Mouse (Mus musculus) embryonic facial prominence, embryonic 12.5 days (tissue): Measurements from ENCODE around the gene Pla2g4b. TPM values are rescaled to one million over a fixed set of nuclear protein-coding genes. Genes with fewer than 3 reads are reported as not detected.

Experiments
- ATAC-seq: fragments of 200-750 bp; cut with Nextera tagmentation; 2 replicates; pipeline ENCODE4 v1.8.0; 2017; ENCODE audit not compliant: insufficient number of reproducible peaks, insufficient read depth, low FRiP score, low TSS enrichment
- H3K27ac ChIP-seq: fragments of 300-500 bp; sonication (generic); 2 replicates; pipeline ENCODE4 v1.5.1; 2016; ENCODE audit warnings: mild to moderate bottlenecking
- H3K27me3 ChIP-seq: fragments of 300-500 bp; sonication (generic); 2 replicates; pipeline ENCODE4 v1.6.1; 2016; ENCODE audit warnings: mild to moderate bottlenecking, moderate library complexity
- H3K36me3 ChIP-seq: fragments of 300-500 bp; sonication (generic); 2 replicates; pipeline ENCODE4 v1.6.1; 2016; ENCODE audit warnings: mild to moderate bottlenecking
- H3K4me1 ChIP-seq: fragments of 300-500 bp; sonication (generic); 2 replicates; pipeline ENCODE4 v1.6.1; 2016
- H3K4me2 ChIP-seq: fragments of 300-500 bp; sonication (generic); replicated peaks from 2 replicates; pipeline ENCODE4 v1.6.1; 2016; ENCODE audit warnings: mild to moderate bottlenecking, moderate library complexity
- H3K4me3 ChIP-seq: fragments of 300-500 bp; sonication (generic); 2 replicates; pipeline ENCODE4 v1.5.1; 2016; ENCODE audit warnings: mild to moderate bottlenecking
- H3K9ac ChIP-seq: fragments of 300-500 bp; sonication (generic); 2 replicates; pipeline ENCODE4 v1.6.1; 2016; ENCODE audit warnings: mild to moderate bottlenecking, moderate library complexity
- H3K9me3 ChIP-seq: fragments of 300-500 bp; sonication (generic); 2 replicates; pipeline ENCODE4 v1.6.1; 2016; ENCODE audit warnings: mild to moderate bottlenecking, moderate library complexity
- WGBS: fragments of 180-500 bp; shearing (Covaris S2); methylation state at CpG from one replicate; pipeline ENCODE4 v1.1.7; 2016; 5-methylcytosine and 5-hydroxymethylcytosine counted together
- polyA plus RNA-seq: library from polyadenylated mRNA; unstranded; fragments of >200 nt; fragmentation: Nextera tagmentation; extraction: Ambion mirVana; gene quantifications from 2 replicates; pipeline ENCODE4 v1.2.1, GENCODE M21; 2016

Gene Pla2g4b
- polyA plus RNA-seq, 1 experiment from 2014 or later: 2.4 TPM

DNA sequence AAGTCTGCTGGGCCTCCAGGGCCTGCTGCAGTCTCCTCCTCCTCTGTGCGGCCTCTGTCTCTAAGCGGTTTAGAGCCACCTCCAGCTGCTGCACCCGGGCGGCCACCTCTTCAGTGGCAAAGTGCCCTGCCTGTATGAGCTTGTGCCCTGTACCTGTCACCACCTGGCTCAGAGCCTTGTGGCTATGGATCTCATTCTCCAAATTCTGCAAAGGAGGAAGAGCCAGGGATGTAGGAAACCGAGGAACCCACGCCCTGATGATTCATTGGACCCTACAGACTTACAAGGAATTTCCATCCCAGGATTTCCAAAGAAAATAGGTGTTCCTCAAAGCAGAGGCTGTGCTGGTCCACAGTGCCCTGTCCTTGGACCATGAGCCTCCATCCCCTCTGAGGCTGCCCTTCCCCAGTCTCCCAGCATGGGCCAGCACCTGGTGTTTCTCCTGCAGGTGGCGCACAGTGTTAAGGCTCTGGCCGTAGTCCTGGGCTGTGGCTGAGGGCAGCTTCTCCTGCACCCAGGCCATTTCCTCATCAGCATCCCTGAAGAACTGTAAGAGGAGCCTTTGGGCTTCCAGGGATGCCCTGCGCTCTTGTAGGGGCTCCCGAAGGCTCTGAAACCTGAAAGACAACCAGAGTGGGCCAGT lies 16.5 kb downstream of the Pla2g4b start:
- H3K36me3 ChIP-seq: no peaks in the 10 kb centered on the region
- no peaks in the 10 kb centered on the region for H3K9me3 ChIP-seq
- H3K27me3 ChIP-seq: no peaks in the 10 kb centered on the region
- no peak overlapping the region for H3K27ac ChIP-seq
- no peak for ATAC-seq
- 56% methylated on average over 10 of the region's 10 CpGs for WGBS
- peaks cover 4% of the 10 kb centered on the region; the same call in 1 of the 2 replicates for H3K4me1 ChIP-seq
- H3K4me2 ChIP-seq: no peak overlapping the region
- no peak overlapping the region for H3K4me3 ChIP-seq
- H3K9ac ChIP-seq: no peak overlapping the region

DNA sequence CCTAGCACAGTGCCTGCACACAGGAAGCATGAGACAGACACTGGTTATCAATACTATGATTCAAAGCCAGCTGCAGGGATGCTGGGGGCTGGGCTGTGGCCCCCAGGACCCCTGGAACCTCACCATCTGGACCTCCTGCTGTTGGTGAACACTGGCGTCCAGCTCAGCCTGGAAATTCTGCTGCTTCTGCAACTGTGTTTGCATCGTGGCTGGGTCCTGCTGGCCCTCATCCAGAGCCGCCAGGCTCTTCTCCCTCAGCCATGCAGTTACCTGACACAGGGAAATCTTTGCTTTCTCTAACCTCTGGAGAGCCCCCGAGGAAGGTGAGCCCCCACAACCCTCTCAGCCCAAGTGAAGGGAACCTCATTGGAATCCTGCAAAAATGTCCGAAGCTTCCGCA lies 18.2 kb downstream of the Pla2g4b start:
- no peaks in the 10 kb centered on the region for H3K27me3 ChIP-seq
- H3K4me3 ChIP-seq: no peak overlapping the region
- H3K9ac ChIP-seq: no peak overlapping the region
- ATAC-seq: no peak
- no peak overlapping the region for H3K4me2 ChIP-seq
- H3K27ac ChIP-seq: no peak overlapping the region
- no peaks in the 10 kb centered on the region for H3K36me3 ChIP-seq
- 67% methylated on average over 6 of the region's 6 CpGs for WGBS
- H3K4me1 ChIP-seq: no peaks in the 10 kb centered on the region
- H3K9me3 ChIP-seq: no peaks in the 10 kb centered on the region

- H3K4me2 ChIP-seq: no peak overlapping the region
- ATAC-seq: no peak
- H3K36me3 ChIP-seq: no peaks in the 10 kb centered on the region
- 84% methylated on average over 12 of the region's 12 CpGs for WGBS
- no peaks in the 10 kb centered on the region for H3K9me3 ChIP-seq
- no peak overlapping the region for H3K27ac ChIP-seq
- no peak overlapping the region for H3K4me3 ChIP-seq
- H3K9ac ChIP-seq: no peak overlapping the region
- H3K27me3 ChIP-seq: no peaks in the 10 kb centered on the region
- H3K4me1 ChIP-seq: no peaks in the 10 kb centered on the region
Measured at GRCm38 (mm10) chr2:120054771-120055552, 21.7 kb downstream of the Pla2g4b start.

- no peak overlapping the region for H3K9ac ChIP-seq
- H3K36me3 ChIP-seq: no peaks in the 10 kb centered on the region
- H3K4me1 ChIP-seq: no peaks in the 10 kb centered on the region
- no peak for ATAC-seq
- H3K9me3 ChIP-seq: no peaks in the 10 kb centered on the region
- no peak overlapping the region for H3K27ac ChIP-seq
- H3K27me3 ChIP-seq: no peaks in the 10 kb centered on the region
- 82% methylated on average over 10 of the region's 10 CpGs for WGBS
- no peak overlapping the region for H3K4me2 ChIP-seq
- no peak overlapping the region for H3K4me3 ChIP-seq
Measured at GRCm38 (mm10) chr2:120055923-120056322, 22.7 kb downstream of the Pla2g4b start.

DNA sequence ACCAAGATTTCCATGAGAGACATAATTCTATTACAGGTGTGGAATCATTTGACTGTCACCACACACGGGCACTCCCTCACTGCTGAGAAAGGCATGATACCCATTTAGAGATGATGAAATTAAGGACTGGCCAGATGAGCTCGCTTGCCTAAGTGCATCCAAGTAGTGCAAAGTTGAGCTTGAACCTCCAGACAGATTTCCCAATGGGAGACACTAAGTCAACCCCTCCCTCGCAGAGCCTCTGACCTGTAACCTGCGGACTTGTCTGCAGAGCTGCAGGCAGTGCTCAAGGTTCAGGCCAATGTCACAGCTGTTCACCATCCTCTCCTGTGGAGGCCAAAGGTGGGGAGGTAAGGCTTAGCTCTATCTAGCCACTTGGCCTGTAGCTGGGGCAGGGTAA lies 25.6 kb downstream of the Pla2g4b start:
- ATAC-seq: no peak
- Histone ChIP-seq H3K4me2 (no peak overlapping the region), H3K27ac (no peak overlapping the region), H3K9me3 (no peaks in the 10 kb centered on the region), H3K4me3 (no peak overlapping the region), H3K9ac (no peak overlapping the region), H3K4me1 (no peaks in the 10 kb centered on the region), H3K27me3 (no peaks in the 10 kb centered on the region), H3K36me3 (no peaks in the 10 kb centered on the region)
- WGBS: 76% methylated on average over 4 of the region's 4 CpGs

DNA sequence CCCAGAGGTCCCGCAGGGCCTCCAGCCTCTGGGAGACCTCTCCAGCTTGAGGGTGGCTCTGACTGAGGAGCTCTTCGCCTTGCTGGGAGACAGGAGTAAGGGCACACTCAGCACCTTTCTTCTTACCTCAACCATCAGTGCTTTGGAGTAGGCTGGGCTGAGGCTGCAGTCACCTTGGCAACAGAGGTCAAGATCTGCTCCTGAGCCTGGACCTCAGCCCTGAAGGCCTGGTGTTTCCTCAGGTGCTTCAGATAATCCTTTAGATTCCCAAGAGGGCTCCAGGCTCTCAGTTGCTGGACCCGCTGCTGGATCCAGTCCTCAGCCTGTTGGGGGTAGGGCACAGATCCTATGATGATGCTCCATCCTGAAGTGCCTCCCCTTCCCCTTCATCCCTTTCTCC lies 26.2 kb downstream of the Pla2g4b start:
- H3K36me3 ChIP-seq: no peaks in the 10 kb centered on the region
- no peak for ATAC-seq
- H3K27me3 ChIP-seq: no peaks in the 10 kb centered on the region
- H3K4me3 ChIP-seq: no peak overlapping the region
- WGBS: 88% methylated on average over 3 of the region's 3 CpGs
- no peak overlapping the region for H3K9ac ChIP-seq
- no peaks in the 10 kb centered on the region for H3K4me1 ChIP-seq
- H3K27ac ChIP-seq: no peak overlapping the region
- no peak overlapping the region for H3K4me2 ChIP-seq
- H3K9me3 ChIP-seq: no peaks in the 10 kb centered on the region

DNA sequence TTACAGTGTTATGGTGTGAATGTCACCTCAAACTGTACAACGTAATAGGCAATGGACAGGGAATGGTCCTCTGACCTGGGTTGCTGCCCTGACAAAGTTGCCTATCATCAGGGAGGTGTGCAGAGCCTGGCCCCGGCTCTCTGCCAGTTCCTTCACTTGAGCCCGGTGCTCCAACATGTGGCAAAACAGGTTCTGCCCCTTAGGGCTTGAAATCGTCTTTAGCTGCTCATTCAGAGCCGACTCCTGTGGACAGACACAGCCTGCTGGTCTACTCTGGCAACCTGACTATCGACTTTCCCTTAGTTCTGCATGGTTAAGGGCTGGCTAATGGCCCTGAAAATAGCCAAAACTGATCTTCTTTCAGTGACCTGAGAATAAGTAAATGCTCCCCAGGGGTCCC lies 27.0 kb downstream of the Pla2g4b start:
- Histone ChIP-seq H3K36me3 (no peaks in the 10 kb centered on the region), H3K4me3 (no peak overlapping the region), H3K27me3 (no peaks in the 10 kb centered on the region), H3K4me2 (no peak overlapping the region), H3K27ac (no peak overlapping the region), H3K9me3 (no peaks in the 10 kb centered on the region), H3K9ac (no peak overlapping the region), H3K4me1 (no peaks in the 10 kb centered on the region)
- no peak for ATAC-seq
- 53% methylated on average over 6 of the region's 6 CpGs for WGBS

- H3K4me3 ChIP-seq: no peak overlapping the region
- WGBS: 61% methylated on average over 9 of the region's 9 CpGs
- H3K4me2 ChIP-seq: no peak overlapping the region
- H3K9ac ChIP-seq: no peak overlapping the region
- H3K9me3 ChIP-seq: no peaks in the 10 kb centered on the region
- H3K27me3 ChIP-seq: no peaks in the 10 kb centered on the region
- no peaks in the 10 kb centered on the region for H3K4me1 ChIP-seq
- H3K27ac ChIP-seq: no peak overlapping the region
- ATAC-seq: no peak
- no peaks in the 10 kb centered on the region for H3K36me3 ChIP-seq
Measured at GRCm38 (mm10) chr2:120060651-120061050, 27.4 kb downstream of the Pla2g4b start.

- Histone ChIP-seq H3K27ac (no peak overlapping the region), H3K4me1 (no peaks in the 10 kb centered on the region), H3K9ac (no peak overlapping the region), H3K27me3 (no peaks in the 10 kb centered on the region), H3K9me3 (no peaks in the 10 kb centered on the region), H3K36me3 (no peaks in the 10 kb centered on the region), H3K4me3 (no peak overlapping the region), H3K4me2 (no peak overlapping the region)
- WGBS: 83% methylated on average over 8 of the region's 8 CpGs
- no peak for ATAC-seq
Measured at GRCm38 (mm10) chr2:120062248-120062647, 29.0 kb downstream of the Pla2g4b start.

GRCm38 (mm10) chr2:120064639-120065038 lies 31.4 kb downstream of the Pla2g4b start:
- Histone ChIP-seq H3K4me2 (no peak overlapping the region), H3K36me3 (no peaks in the 10 kb centered on the region), H3K9me3 (no peaks in the 10 kb centered on the region), H3K27me3 (peaks cover 9% of the 10 kb centered on the region; the same call in 1 of the 2 replicates), H3K4me1 (no peaks in the 10 kb centered on the region; the same call in 1 of the 2 replicates), H3K4me3 (no peak overlapping the region), H3K27ac (no peak overlapping the region), H3K9ac (no peak overlapping the region)
- no peak for ATAC-seq
- 81% methylated on average over 6 of the region's 6 CpGs for WGBS

DNA sequence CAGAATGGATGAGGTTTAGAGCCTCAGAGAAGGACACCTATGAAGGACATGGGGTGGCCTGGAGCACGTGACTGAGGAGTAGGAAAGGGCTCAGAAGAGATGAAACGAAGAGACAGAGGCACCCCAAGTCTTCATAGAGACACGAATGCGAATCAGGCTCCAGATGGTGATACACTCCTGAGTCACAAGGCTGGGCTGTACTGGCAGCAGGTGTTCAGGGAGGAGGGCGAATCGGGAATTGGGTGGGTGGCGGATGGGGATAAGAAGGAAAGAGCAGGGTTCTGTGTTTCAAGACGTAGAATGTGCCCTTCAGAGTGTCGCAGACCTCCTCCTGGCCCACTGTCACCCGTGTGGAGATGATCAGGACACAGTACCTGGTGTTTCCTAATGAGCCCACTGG lies 32.0 kb downstream of the Pla2g4b start:
- ATAC-seq: no peak
- peaks cover 9% of the 10 kb centered on the region; the same call in 1 of the 2 replicates for H3K27me3 ChIP-seq
- H3K9ac ChIP-seq: no peak overlapping the region
- H3K4me1 ChIP-seq: no peaks in the 10 kb centered on the region; the same call in 1 of the 2 replicates
- WGBS: 86% methylated on average over 10 of the region's 10 CpGs
- no peak overlapping the region for H3K27ac ChIP-seq
- no peaks in the 10 kb centered on the region for H3K36me3 ChIP-seq
- no peak overlapping the region for H3K4me3 ChIP-seq
- no peak overlapping the region for H3K4me2 ChIP-seq
- no peaks in the 10 kb centered on the region for H3K9me3 ChIP-seq

DNA sequence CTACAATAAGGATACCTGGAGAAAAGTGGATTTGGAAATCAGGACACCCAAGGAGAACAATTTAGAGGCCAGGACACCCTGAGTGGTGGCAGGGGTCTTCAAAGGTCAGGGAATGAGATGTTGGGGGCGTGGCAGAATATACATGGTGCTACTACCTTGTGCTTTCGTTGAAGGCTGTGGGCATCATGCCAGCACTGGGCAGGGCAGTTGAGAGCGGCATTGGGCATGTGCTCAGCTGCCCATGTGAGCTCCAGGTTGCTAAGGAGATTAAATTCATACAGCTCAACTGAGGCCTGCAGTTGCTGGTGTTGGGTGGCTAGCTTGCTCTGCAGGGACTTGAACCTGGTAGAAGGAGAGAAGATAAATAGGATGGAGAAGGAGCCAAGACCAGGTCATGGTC lies 33.0 kb downstream of the Pla2g4b start:
- ATAC-seq: no peak
- 87% methylated on average over 3 of the region's 3 CpGs for WGBS

More for the DNA sequence above, 33.0 kb downstream of the Pla2g4b start:
- Histone ChIP-seq H3K9ac (no peak overlapping the region), H3K9me3 (no peaks in the 10 kb centered on the region), H3K27ac (no peak overlapping the region), H3K4me1 (no peaks in the 10 kb centered on the region; the same call in 1 of the 2 replicates), H3K27me3 (peaks cover 9% of the 10 kb centered on the region; the same call in 1 of the 2 replicates), H3K4me3 (no peak overlapping the region), H3K36me3 (no peaks in the 10 kb centered on the region), H3K4me2 (no peak overlapping the region)
